Mouse (Mus musculus) heart, postnatal 0 days (tissue): ENCODE data around the gene Sema5a.

Source experiments
- CTCF ChIP-seq: IDR thresholded peaks from 2 replicates; pipeline ENCODE4 v1.5.1; 2016; ENCODE audit warnings: antibody characterized with exemption, control low read depth, low read depth
- EP300 ChIP-seq: IDR thresholded peaks from 2 replicates; pipeline ENCODE4 v1.6.1; 2016; ENCODE audit warnings: antibody characterized with exemption, low read depth

DNA sequence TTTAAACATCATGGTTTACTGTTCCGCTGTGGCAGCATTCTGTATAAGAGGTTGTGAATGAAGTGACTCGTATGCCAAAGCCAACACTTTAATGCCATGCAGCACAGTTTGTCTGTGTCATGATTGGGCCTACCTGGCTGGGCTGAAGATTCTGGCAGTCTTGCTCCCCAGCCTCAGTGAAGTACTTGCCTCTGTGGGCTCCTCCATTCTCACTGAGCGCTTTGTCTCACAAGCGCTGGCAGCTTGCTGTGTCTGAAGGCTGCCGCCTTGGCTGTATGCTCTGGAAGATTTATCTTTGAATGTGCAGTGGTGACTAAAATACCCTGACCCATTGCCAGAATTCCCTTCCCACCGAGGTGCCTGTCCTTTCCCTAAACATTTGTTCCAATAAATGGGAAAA is 178.0 kb downstream of the Sema5a start:
- TF ChIP-seq EP300, result no peak
- TF ChIP-seq CTCF, result no peak
